Mouse (Mus musculus) intestine, embryonic 14.5 days (tissue): ENCODE results near the gene Fcrl1. TPM values are rescaled to one million over a fixed set of nuclear protein-coding genes. Genes with fewer than 3 reads are reported as not detected.

Source experiments
- ATAC-seq: fragments of 200-750 bp; cut with Nextera tagmentation; replicated peaks from 2 replicates; pipeline ENCODE4 v1.8.0; 2017; ENCODE audit warnings: low read depth, moderate number of reproducible peaks, moderate TSS enrichment, moderate library complexity; ENCODE audit not compliant: low FRiP score, low TSS enrichment
- DNase-seq: peaks from one replicate; pipeline ENCODE4 v3.0.0-alpha.2; 2018; ENCODE audit warnings: low spot score
- H3K27ac ChIP-seq: fragments of 300-500 bp; sonication (generic); 2 replicates; pipeline ENCODE4 v1.5.1; 2014; ENCODE audit warnings: low read depth, mild to moderate bottlenecking, control low read depth
- H3K27me3 ChIP-seq: fragments of 300-500 bp; sonication (generic); replicated peaks from 2 replicates; pipeline ENCODE4 v1.6.1; 2014; ENCODE audit warnings: low read length, control low read depth; ENCODE audit not compliant: control insufficient read depth, insufficient read depth
- H3K36me3 ChIP-seq: fragments of 300-500 bp; sonication (generic); 2 replicates; pipeline ENCODE4 v1.6.1; 2014; ENCODE audit warnings: low read length, control low read depth; ENCODE audit not compliant: control insufficient read depth, insufficient read depth
- H3K4me1 ChIP-seq: fragments of 300-500 bp; sonication (generic); replicated peaks from 2 replicates; pipeline ENCODE4 v1.6.1; 2014; ENCODE audit warnings: low read length, control low read depth, mixed read lengths; ENCODE audit not compliant: control insufficient read depth, insufficient read depth
- H3K4me2 ChIP-seq: fragments of 300-500 bp; sonication (generic); 2 replicates; pipeline ENCODE4 v1.6.1; 2014; ENCODE audit warnings: low read length
- H3K4me3 ChIP-seq: fragments of 300-500 bp; sonication (generic); 2 replicates; pipeline ENCODE4 v1.5.1; 2014; ENCODE audit warnings: low read depth, low read length, control low read depth, mixed read lengths
- H3K9ac ChIP-seq: fragments of 300-500 bp; sonication (generic); 2 replicates; pipeline ENCODE4 v1.6.1; 2014; ENCODE audit warnings: mild to moderate bottlenecking, low read length
- H3K9me3 ChIP-seq: fragments of 300-500 bp; sonication (generic); 2 replicates; pipeline ENCODE4 v1.6.1; 2016; ENCODE audit warnings: low read length, control low read depth; ENCODE audit not compliant: control insufficient read depth
- WGBS: fragments of 180-500 bp; shearing (Covaris S2); extraction: QIAGEN DNeasy Blood & Tissue Kit; methylation state at CpG from one replicate; pipeline ENCODE4 v1.1.7; 2014; 5-methylcytosine and 5-hydroxymethylcytosine counted together
- polyA plus RNA-seq: library from polyadenylated mRNA; unstranded; fragments of >200 nt; fragmentation: Nextera tagmentation; extraction: Ambion mirVana; gene quantifications from 2 replicates; pipeline ENCODE4 v1.2.1, GENCODE M21; 2014

Fcrl1 gene
- polyA plus RNA-seq, 1 experiment from 2014 or later = 0.09 TPM

DNA sequence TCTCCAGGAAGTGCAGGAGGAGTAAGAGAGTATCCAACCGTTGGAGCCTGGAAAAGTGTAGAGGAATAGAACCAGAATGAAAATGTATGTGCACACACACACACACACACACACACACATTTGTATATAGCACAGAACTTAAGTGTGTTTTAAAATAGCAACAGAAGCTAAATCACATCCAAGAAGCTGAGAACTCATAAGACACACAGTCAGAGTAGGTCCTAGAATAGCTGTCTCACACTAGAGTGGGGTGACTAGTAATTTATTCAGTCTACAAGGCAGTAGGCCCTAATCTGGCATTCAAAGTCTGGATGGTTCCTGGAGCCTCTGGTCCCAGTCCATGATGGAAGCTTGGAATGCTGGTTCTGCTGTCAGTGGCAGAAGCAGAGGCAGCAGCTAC, 64.4 kb downstream of the Fcrl1 start:
- H3K27ac ChIP-seq = no peak overlapping the region
- no peaks in the 10 kb centered on the region for H3K36me3 ChIP-seq
- H3K27me3 ChIP-seq = no peaks in the 10 kb centered on the region
- ATAC-seq (no peak), DNase-seq (no peak)
- no peaks in the 10 kb centered on the region for H3K9me3 ChIP-seq
- H3K9ac ChIP-seq = no peak overlapping the region
- H3K4me3 ChIP-seq = no peak overlapping the region
- no peaks in the 10 kb centered on the region for H3K4me1 ChIP-seq
- 68% methylated on average over 1 of the region's 1 CpGs for WGBS
- no peak overlapping the region for H3K4me2 ChIP-seq

DNA sequence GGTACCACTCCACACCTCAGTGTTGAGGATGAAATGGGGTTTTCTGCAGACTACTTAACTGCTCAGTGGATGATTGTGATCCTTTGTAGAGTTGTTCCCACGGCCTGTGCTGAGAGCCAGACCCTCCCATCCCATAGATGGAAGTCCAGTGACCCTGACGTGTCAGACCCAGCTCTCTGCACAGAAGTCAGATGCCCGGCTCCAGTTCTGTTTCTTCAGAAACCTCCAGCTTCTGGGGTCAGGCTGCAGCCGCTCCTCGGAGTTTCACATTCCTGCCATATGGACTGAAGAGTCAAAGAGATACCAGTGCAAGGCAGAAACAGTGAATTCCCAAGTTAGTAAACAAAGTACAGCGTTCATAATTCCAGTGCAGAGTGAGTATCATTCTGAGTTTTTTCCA, 67.8 kb downstream of the Fcrl1 start:
- no peaks in the 10 kb centered on the region for H3K36me3 ChIP-seq
- no peaks in the 10 kb centered on the region for H3K4me1 ChIP-seq
- H3K4me3 ChIP-seq = no peak overlapping the region
- no peak overlapping the region for H3K4me2 ChIP-seq
- 53% methylated on average over 6 of the region's 6 CpGs for WGBS
- no peak for DNase-seq
- no peaks in the 10 kb centered on the region for H3K27me3 ChIP-seq
- no peak for ATAC-seq
- no peak overlapping the region for H3K9ac ChIP-seq
- H3K27ac ChIP-seq = no peak overlapping the region
- no peaks in the 10 kb centered on the region for H3K9me3 ChIP-seq

Other genes starting within 250 kb of the Fcrl1 start
- gene Kirrel, start 201.6 kb upstream of the Fcrl1 start, polyA plus RNA-seq = 10.1 and 10.8 TPM in 2 replicates
- gene Fcrls, start 112.6 kb upstream of the Fcrl1 start, polyA plus RNA-seq = 7.4 and 9.4 TPM in 2 replicates
- gene Cd5l, start 18.5 kb upstream of the Fcrl1 start, polyA plus RNA-seq = 0.11 TPM in 1 of 2 replicates, not detected in the other
- gene Fcrl5, start 59.4 kb downstream of the Fcrl1 start, polyA plus RNA-seq = not detected in 2 replicates
- gene Etv3, start 149.0 kb downstream of the Fcrl1 start, polyA plus RNA-seq = 10.1 and 10.5 TPM in 2 replicates
- gene Arhgef11, start 241.2 kb downstream of the Fcrl1 start, polyA plus RNA-seq = 17.6 and 18.9 TPM in 2 replicates